Mouse (Mus musculus): Measurements from ENCODE around the gene Nyap1.
"Not testable (repeated sequence)": the region's sequence is repeated elsewhere in the genome, so short reads cannot be mapped to it uniquely, and the experiment has no call there.

Nyap1 gene

DNA sequence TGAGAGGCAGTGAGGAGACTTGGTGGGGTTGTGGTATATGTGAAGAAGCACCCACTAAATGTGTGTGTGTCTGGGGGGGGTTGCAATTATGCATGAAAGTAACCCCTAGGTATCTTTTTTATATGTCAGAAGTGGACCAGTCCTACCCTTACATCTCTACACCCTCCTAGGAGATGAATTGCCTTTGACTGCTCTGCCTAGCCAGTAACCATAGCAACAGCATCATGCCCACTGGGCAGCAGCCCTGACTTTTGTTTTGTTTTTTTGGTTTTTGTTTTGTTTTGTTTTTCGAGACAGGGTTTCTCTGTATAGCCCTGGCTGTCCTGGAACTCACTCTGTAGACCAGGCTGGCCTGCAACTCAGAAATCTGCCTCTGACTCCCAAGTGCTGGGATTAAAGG, 27.1 kb upstream of the Nyap1 start:
- in situ Hi-C loops (cut with MboI), result no loop called here

DNA sequence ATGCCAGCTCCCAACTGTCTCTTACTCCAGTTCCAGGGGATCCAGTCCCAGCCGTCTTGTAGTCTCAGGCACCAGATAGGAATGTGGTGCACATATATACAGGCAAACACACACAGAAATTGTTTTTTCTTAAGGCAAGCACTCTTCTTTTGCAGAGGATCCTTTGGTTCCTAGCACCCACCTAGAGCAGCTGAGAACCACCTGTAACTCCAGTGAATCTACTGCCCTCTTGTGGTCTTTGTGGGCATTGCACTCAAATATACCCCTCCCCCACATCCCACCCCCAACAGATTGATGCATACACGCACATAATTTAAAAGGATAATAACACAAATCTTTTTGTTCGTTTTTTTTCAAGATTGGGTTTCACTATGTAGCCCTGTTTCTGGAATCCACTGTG, 24.9 kb upstream of the Nyap1 start:
- in situ Hi-C loops (cut with MboI), result no loop called here

GRCm38 (mm10) chr5:137764609-137765340, 23.4 kb upstream of the Nyap1 start:
- in situ Hi-C loops (cut with MboI), result loop anchor here (5.0 kb wide), 1 partner anchor 112 kb away; no protein-coding TSS in a partner anchor

DNA sequence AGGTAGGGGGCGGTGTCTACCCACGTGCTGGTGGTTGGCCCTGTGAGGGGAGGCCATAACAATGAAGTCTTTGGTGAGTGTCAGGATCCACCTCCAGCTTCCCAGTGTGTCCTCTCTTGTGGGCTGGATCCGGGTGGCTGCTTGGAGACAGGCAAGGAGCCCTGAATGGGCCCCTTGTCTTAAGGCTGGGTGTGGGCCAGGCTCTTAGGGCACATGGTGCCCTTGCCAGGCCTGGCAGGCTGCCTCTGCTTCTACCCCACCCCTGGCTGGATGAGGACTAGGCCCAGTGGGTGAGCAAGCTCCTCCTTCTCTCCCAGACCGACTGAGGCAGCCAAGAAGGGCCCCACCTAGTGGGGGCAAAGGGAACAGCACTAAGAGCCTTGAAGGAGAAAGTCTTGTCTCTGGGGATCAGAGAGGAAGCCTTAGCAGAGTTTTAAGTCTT, 18.6 kb upstream of the Nyap1 start:
- in situ Hi-C loops (cut with MboI), result loop anchor here (5.0 kb wide), 1 partner anchor 108 kb away; no protein-coding TSS in a partner anchor

DNA sequence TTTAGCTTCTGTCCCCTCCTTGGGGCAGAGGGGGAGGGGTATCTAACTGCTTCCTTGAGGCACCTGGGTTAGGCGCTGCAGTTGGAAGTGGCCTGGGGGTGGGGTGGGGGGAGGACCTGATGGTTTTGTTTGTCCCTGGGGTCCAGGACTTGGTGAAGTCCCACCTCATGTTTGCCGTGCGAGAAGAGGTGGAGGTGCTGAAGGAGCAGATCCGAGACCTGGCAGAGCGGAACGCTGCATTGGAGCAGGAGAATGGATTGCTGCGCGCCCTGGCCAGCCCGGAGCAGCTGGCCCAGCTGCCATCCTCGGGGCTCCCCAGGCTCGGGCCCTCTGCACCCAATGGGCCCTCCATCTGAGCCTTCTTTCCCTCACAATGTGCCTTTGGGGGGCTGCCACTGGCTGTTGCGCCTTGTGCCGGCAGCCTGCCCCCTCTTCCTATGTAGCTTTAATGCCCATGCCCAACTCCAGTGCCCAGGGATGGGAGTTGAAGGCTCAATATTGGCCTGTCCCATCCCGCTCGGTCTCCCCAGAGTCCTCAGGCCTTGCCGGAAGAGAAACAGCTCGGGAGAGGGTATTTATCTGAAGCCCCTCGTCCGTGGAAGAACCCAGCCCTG, 17.6 kb upstream of the Nyap1 start:
- in situ Hi-C loops (cut with MboI), result no loop called here

GRCm38 (mm10) chr5:137757887-137758286, 16.5 kb upstream of the Nyap1 start:
- in situ Hi-C loops (cut with MboI), result no loop called here

- in situ Hi-C loops (cut with MboI), result no loop called here
These were observed 15.7 kb upstream of the Nyap1 start for GRCm38 (mm10) chr5:137756882-137757661.

GRCm38 (mm10) chr5:137756106-137756505, 14.7 kb upstream of the Nyap1 start:
- in situ Hi-C loops (cut with MboI), result no loop called here

DNA sequence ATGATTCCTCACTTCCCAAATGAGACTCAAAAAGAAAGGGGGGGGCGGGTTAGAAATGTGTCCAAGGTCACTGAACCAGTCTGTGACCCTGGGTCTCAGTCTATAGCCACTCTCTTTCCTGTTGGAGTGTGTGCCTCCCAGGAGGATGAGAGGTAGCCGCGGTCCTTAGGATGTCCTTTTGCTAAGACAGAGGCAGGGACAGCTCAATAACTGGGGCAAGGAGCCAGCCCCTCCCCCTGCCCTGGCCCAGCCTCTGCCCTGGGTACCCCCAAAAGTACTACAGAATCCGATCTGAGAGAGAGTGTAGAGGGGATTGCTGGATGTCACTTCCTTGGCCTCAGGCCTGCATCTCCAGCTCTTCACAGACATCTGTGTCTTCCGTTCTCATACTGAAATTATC, 14.0 kb upstream of the Nyap1 start:
- in situ Hi-C loops (cut with MboI), result no loop called here

DNA sequence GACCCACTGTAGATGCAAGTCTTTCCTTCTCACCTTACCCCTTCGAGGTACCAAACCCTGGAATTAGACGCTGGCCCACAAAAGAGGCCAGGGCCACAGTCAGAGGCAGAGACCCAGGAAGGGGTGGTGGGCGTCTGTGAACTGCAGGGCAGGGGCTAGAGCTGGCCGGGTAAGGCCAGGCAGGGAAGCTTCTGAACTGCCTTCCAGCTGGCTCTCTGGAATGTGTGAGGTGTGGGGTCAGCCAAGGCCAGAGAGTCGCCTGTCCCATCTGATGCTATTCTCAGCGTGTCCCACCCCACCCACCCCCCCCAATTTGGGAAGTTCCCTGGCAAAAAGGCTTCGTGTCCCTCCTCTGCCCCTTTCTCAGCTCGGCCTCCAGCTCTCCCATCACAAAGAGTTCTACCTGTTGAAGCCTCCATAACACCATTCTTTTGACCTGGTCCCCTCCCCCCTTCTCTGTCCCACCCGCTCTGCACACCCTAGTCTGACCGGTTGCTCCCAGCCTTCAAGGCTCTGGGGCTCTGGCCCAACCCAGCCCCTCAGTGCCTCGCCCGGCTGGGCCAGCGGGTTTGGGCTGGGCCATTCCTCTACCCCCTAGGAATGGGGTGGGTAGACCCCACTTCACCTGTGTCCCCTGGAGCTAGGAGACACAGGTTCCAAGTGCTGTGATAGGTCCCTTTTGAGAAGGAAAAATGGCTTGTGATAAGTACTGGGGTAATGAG, 11.9 kb upstream of the Nyap1 start:
- in situ Hi-C loops (cut with MboI), result no loop called here

GRCm38 (mm10) chr5:137751988-137752387, 10.6 kb upstream of the Nyap1 start:
- in situ Hi-C loops (cut with MboI), result no loop called here

- in situ Hi-C loops (cut with MboI), result no loop called here
These were observed 9.9 kb upstream of the Nyap1 start for GRCm38 (mm10) chr5:137751221-137751887.

DNA sequence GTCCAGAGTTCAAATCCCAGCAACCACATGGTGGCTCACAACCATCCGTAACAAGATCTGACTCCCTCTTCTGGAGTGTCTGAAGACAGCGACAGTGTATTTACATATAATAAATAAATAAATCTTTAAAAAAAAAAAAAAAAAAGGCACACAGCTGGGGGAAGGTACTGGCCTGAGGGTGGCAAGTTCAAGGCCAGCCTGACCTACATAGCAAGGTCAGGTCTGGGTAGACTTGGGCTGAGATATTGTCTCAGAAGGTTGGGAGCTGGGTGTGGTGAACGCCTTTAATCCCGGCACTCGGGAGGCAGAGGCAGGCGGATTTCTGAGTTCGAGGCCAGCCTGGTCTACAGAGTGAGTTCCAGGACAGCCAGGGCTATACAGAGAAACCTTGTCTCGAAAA, 8.8 kb upstream of the Nyap1 start:
- in situ Hi-C loops (cut with MboI), result not testable (repeated sequence)

- in situ Hi-C loops (cut with MboI), result no loop called here
These were observed 7.9 kb upstream of the Nyap1 start for GRCm38 (mm10) chr5:137749196-137749836.

- in situ Hi-C loops (cut with MboI), result no loop called here
These were observed 6.8 kb upstream of the Nyap1 start for GRCm38 (mm10) chr5:137748130-137748770.

- in situ Hi-C loops (cut with MboI), result no loop called here
These were observed 6.0 kb upstream of the Nyap1 start for GRCm38 (mm10) chr5:137747326-137747961.

DNA sequence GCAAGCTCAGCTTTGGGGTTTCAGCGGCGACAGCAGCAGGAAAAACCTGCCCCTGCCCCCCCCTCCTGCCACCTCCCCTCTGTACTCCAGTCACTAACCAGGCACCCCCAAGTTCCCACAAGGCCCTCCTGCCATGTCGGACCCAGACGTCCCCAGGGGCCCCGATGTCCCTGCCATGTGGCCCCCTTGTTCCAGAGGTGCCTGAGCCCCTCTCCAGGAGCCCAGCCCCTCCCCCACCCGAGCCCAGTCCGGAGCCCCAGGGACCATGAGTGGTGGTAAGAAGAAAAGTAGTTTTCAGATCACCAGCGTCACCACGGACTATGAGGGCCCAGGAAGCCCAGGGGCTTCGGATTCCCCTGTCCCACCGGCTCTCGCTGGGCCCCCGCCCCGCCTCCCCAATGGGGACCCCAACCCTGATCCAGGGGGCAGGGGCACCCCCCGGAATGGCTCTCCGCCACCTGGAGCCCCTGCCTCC, 5.5 kb upstream of the Nyap1 start:
- in situ Hi-C loops (cut with MboI), result no loop called here

GRCm38 (mm10) chr5:137746282-137746850, 5.0 kb upstream of the Nyap1 start:
- in situ Hi-C loops (cut with MboI), result no loop called here
